Mouse (Mus musculus) layer of hippocampus, postnatal 14 days (tissue): ENCODE data around the gene Kcnn3. TPM values are rescaled to one million over a fixed set of nuclear protein-coding genes. Genes with fewer than 3 reads are reported as not detected.

ENCODE experiments used
- DNase-seq, 2 experiments: peaks; one replicate each; pipeline ENCODE4 v3.0.0; 2021 to 2022; ENCODE audit warnings: low spot score in 2 of 2, mixed read lengths in 1 of 2
- total RNA-seq, 2 experiments: library from RNA; stranded (reverse); gene quantifications; 2 replicates each; pipeline ENCODE4 v1.2.3; 2021

Gene Kcnn3
- total RNA-seq, 2 experiments from 2014 or later: 25.5 to 26.6 TPM

GRCm38 (mm10) chr3:89657092-89657491, 137.1 kb downstream of the Kcnn3 start:
- no peak for DNase-seq

- DNase-seq: no peak
These were observed 138.5 kb downstream of the Kcnn3 start for GRCm38 (mm10) chr3:89658457-89658856.

- DNase-seq: peak in 1 of 2 experiments; percentile 39
These were observed 140.1 kb downstream of the Kcnn3 start for GRCm38 (mm10) chr3:89659938-89660620.

GRCm38 (mm10) chr3:89664808-89665207, 144.8 kb downstream of the Kcnn3 start:
- DNase-seq: no peak

GRCm38 (mm10) chr3:89667131-89667530, 147.2 kb downstream of the Kcnn3 start:
- DNase-seq: no peak

- DNase-seq: no peak
These were observed 151.4 kb downstream of the Kcnn3 start for GRCm38 (mm10) chr3:89671334-89671733.

- no peak for DNase-seq
These were observed 152.8 kb downstream of the Kcnn3 start for GRCm38 (mm10) chr3:89672573-89673317.

GRCm38 (mm10) chr3:89677617-89678016, 157.7 kb downstream of the Kcnn3 start:
- no peak for DNase-seq

- DNase-seq: no peak
These were observed 166.1 kb downstream of the Kcnn3 start for GRCm38 (mm10) chr3:89686031-89686430.

- DNase-seq: peak; percentile 92 to 96
These were observed 169.0 kb downstream of the Kcnn3 start for GRCm38 (mm10) chr3:89688694-89689581.

GRCm38 (mm10) chr3:89691776-89692175, 171.8 kb downstream of the Kcnn3 start:
- DNase-seq: no peak

- peak; percentile 16 to 58 for DNase-seq
These were observed 176.3 kb downstream of the Kcnn3 start for GRCm38 (mm10) chr3:89696152-89696821.

- DNase-seq: no peak
These were observed 179.0 kb downstream of the Kcnn3 start for GRCm38 (mm10) chr3:89698958-89699357.

- DNase-seq: no peak
These were observed 180.5 kb downstream of the Kcnn3 start for GRCm38 (mm10) chr3:89700461-89700860.

GRCm38 (mm10) chr3:89703596-89703995, 183.6 kb downstream of the Kcnn3 start:
- DNase-seq: no peak

GRCm38 (mm10) chr3:89704064-89704463, 184.1 kb downstream of the Kcnn3 start:
- no peak for DNase-seq

GRCm38 (mm10) chr3:89714359-89715206, 194.6 kb downstream of the Kcnn3 start, which contains the start of gene Adar:
Gene Adar, plus strand, starts transcription at chr3:89715022.
- peak; percentile 94 to 95 for DNase-seq

- peak in 1 of 2 experiments; percentile 21 for DNase-seq
These were observed 195.4 kb downstream of the Kcnn3 start for GRCm38 (mm10) chr3:89715207-89715966.

- DNase-seq: no peak
These were observed 195.9 kb downstream of the Kcnn3 start for GRCm38 (mm10) chr3:89715967-89716256.
